Mouse (Mus musculus) kidney, embryonic 14.5 days (tissue): ENCODE results near the gene Sh2d1a. TPM values are rescaled to one million over a fixed set of nuclear protein-coding genes. Genes with fewer than 3 reads are reported as not detected.

Experiments
- ATAC-seq: fragments of 200-750 bp; cut with Nextera tagmentation; 2 replicates; pipeline ENCODE4 v1.8.0; 2017; ENCODE audit warnings: moderate number of reproducible peaks, mild to moderate bottlenecking, moderate TSS enrichment, moderate library complexity; ENCODE audit not compliant: low FRiP score, low TSS enrichment
- H3K27ac ChIP-seq: fragments of 300-500 bp; sonication (generic); 2 replicates; pipeline ENCODE4 v1.5.1; 2014; ENCODE audit warnings: low read depth, mild to moderate bottlenecking, low read length, moderate library complexity, mixed read lengths
- H3K27me3 ChIP-seq: fragments of 300-500 bp; sonication (generic); 2 replicates; pipeline ENCODE4 v1.6.1; 2014; ENCODE audit warnings: mild to moderate bottlenecking, low read length; ENCODE audit not compliant: control insufficient read depth, insufficient read depth
- H3K36me3 ChIP-seq: fragments of 300-500 bp; sonication (generic); 2 replicates; pipeline ENCODE4 v1.6.1; 2014; ENCODE audit warnings: low read length, mixed read lengths; ENCODE audit not compliant: control insufficient read depth, insufficient read depth
- H3K4me1 ChIP-seq: fragments of 300-500 bp; sonication (generic); 2 replicates; pipeline ENCODE4 v1.6.1; 2014; ENCODE audit warnings: low read length, mixed read lengths; ENCODE audit not compliant: control insufficient read depth, insufficient read depth
- H3K4me2 ChIP-seq: fragments of 300-500 bp; sonication (generic); replicated peaks from 2 replicates; pipeline ENCODE4 v1.6.1; 2014; ENCODE audit warnings: low read depth, mild to moderate bottlenecking, low read length
- H3K4me3 ChIP-seq: fragments of 300-500 bp; sonication (generic); 2 replicates; pipeline ENCODE4 v1.5.1; 2014; ENCODE audit warnings: mild to moderate bottlenecking, low read length
- H3K9ac ChIP-seq: fragments of 300-500 bp; sonication (generic); 2 replicates; pipeline ENCODE4 v1.6.1; 2014; ENCODE audit warnings: low read depth, mild to moderate bottlenecking, low read length, moderate library complexity
- H3K9me3 ChIP-seq: fragments of 300-500 bp; sonication (generic); 2 replicates; pipeline ENCODE4 v1.6.1; 2016; ENCODE audit warnings: low read length; ENCODE audit not compliant: control insufficient read depth
- WGBS: fragments of 180-500 bp; shearing (Covaris S2); extraction: QIAGEN DNeasy Blood & Tissue Kit; methylation state at CpG from one replicate; pipeline ENCODE4 v1.1.7; 2014; 5-methylcytosine and 5-hydroxymethylcytosine counted together
- polyA plus RNA-seq: library from polyadenylated mRNA; unstranded; fragments of >200 nt; fragmentation: Nextera tagmentation; extraction: Ambion mirVana; gene quantifications from 2 replicates; pipeline ENCODE4 v1.2.1, GENCODE M21; 2014

The Sh2d1a gene
- polyA plus RNA-seq: 0.16 and 0.31 TPM in 2 replicates

DNA sequence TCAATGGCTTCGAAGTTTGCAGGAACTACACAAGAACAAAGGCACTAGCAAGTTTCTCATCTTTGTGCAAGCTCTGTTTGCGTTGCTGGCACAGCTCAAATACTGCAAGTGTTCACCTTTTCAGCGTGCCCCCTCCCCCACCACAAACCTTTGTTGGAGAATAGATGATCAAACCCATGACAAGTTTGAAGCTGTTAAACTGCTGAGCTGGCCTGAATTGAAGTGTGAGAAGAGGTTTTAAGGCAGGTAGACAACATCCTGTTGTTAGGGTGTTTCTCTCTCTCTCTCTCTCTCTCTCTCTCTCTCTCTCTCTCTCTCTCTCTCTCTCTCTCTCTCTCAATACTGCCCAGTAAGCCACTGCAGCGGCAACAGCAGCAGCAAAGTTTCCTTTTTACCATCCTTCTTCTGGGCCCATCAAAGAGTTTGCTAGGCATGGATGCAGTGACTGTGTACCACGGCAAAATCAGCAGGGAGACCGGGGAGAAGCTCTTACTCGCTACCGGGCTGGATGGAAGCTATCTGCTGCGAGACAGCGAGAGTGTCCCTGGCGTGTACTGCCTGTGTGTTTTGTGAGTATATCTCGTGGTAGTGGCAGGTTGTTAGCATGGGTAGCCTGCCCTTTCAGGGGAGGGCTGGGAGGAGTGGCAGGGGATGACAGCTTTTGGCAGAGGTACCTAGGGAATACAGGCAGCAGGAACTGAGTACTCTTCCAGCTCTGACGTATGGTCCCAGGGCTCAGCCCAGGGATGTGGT, at the start of gene Sh2d1a:
Gene Sh2d1a, plus strand, starts transcription at position 163 of the 753 bp plus-strand sequence.
- H3K9me3 ChIP-seq: no peaks in the 10 kb centered on the region

DNA sequence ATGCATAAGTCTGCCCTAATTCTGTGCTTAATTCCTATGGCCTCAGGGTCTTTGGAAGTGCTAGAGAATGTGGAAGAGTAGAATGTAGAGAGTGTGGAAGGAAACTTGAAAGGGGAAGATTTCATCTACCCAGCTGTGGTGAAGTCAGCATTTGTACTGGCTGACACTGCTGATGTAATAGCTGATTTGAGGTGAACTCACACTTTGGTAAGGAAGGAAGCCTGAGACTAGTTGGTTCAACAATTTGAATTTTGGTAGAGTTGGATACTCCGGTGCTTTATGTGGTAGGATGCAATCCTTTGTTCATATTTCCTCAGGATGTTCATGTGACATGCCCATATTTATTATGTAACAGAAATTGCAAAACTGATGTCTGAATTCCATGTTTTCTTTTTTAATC, 49.3 kb upstream of the Sh2d1a start:
- no peaks in the 10 kb centered on the region for H3K4me1 ChIP-seq
- no peak overlapping the region for H3K4me2 ChIP-seq
- no peaks in the 10 kb centered on the region for H3K36me3 ChIP-seq
- H3K27ac ChIP-seq: no peak overlapping the region
- H3K4me3 ChIP-seq: no peak overlapping the region
- no peaks in the 10 kb centered on the region for H3K27me3 ChIP-seq
- H3K9ac ChIP-seq: no peak overlapping the region
- WGBS: 94% methylated on average over 1 of the region's 1 CpGs
- H3K9me3 ChIP-seq: no peaks in the 10 kb centered on the region
- no peak for ATAC-seq

More for the DNA sequence above, at the start of gene Sh2d1a:
- H3K9ac ChIP-seq: no peak within 1 kb of the TSS
- no peak within 1 kb of the TSS for H3K4me3 ChIP-seq
- 80% methylated on average over 13 of the region's 13 CpGs for WGBS
- no peak for ATAC-seq
- no peak within 1 kb of the TSS for H3K4me2 ChIP-seq
- H3K27me3 ChIP-seq: no peaks in the 10 kb centered on the region
- H3K27ac ChIP-seq: no peak within 1 kb of the TSS
- H3K36me3 ChIP-seq: no peaks in the 10 kb centered on the region
- no peaks in the 10 kb centered on the region for H3K4me1 ChIP-seq

DNA sequence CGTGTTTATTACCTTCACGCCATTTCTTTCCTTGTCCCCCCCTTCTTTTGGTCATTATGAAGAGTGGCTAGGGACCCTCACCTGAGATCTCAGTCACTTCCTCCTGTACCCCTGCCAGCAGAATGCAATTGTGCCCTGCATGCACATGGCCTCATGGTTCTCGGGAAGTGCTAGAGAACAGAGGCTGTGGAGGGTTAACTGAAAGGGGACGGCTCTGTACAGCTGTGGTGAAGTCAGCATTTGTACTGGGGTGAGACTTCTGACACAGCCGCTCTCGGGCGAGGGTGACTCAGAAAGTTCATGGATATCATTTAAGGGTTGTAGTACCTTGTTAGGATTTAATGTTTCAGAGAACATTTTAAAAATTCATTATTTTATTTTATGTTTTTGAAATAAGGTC, 47.7 kb upstream of the Sh2d1a start:
- H3K9ac ChIP-seq: no peak overlapping the region
- H3K9me3 ChIP-seq: no peaks in the 10 kb centered on the region
- no peaks in the 10 kb centered on the region for H3K36me3 ChIP-seq
- ATAC-seq: no peak
- H3K4me2 ChIP-seq: no peak overlapping the region
- H3K4me1 ChIP-seq: no peaks in the 10 kb centered on the region
- WGBS: 77% methylated on average over 7 of the region's 7 CpGs
- no peaks in the 10 kb centered on the region for H3K27me3 ChIP-seq
- H3K27ac ChIP-seq: no peak overlapping the region
- no peak overlapping the region for H3K4me3 ChIP-seq

DNA sequence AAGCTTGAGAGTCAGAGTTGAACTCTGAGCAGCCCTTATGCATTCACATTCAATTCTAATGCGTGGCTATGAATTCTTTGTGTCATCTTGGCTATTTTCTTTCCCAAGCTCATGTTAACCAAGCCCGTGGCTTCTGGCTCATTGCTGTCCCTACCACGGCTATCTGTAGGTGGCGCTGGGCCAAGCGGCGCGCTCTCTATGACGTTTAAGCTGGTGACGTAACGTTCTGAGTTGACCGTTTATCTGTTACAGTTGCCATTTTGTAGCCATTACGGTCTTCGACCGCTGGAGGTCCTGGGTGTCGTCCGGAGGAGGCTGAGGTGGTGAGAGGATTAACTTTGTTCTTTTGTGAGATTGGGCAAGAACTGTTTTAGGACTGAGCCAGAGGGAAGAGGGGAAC, 12.8 kb upstream of the Sh2d1a start, which contains the start of gene Tex13c2:
Gene Tex13c2, plus strand, starts transcription at position 246 of the 400 bp plus-strand sequence.
- peaks cover 3% of the 10 kb centered on the region; the same call in 1 of the 2 replicates for H3K9me3 ChIP-seq
- ATAC-seq: no peak
- H3K4me2 ChIP-seq: no peak within 1 kb of the TSS
- H3K27me3 ChIP-seq: no peaks in the 10 kb centered on the region
- no peaks in the 10 kb centered on the region for H3K4me1 ChIP-seq
- no peak within 1 kb of the TSS for H3K4me3 ChIP-seq
- no peaks in the 10 kb centered on the region for H3K36me3 ChIP-seq
- 91% methylated on average over 16 of the region's 16 CpGs for WGBS
- H3K27ac ChIP-seq: no peak within 1 kb of the TSS
- no peak within 1 kb of the TSS for H3K9ac ChIP-seq

DNA sequence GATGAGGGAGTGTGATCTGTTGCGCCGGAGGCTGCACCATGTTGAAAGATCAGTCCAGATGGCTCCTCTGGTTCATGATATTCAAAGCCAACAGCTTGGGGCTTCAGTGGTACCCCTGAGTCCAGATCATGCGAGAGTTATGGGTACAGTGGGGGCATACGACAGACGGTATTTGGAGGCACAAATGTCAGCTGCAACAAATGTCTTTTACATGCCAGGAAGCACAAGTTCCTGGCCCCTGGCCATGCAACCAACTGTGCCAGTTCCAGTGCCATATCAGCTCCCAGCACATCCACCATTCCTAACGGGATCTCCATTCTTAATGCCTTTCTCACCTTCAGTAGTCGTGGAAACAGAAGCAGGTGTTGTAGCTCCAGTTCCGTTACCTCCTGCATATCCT, 11.9 kb upstream of the Sh2d1a start:
- ATAC-seq: no peak
- H3K9me3 ChIP-seq: peaks cover 3% of the 10 kb centered on the region; the same call in 1 of the 2 replicates

DNA sequence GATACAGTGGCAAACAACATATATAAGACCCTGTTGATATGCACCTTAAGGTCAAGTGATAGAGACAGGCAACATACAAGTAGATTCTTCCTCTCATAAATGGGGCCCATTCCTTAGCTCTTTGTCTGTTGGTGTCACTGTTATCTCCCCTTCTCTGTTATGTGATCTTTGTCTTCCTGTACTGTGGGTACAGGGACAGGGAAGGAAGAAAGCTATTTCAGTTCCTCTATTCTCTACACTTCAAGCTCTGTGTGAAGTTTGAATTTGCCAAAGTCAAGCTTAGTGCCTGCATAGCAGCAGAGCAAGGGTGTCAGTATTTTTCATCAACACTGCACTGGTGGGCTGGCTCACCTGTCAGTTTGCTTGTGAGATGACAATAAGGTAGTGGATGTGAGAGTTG, 1.7 kb upstream of the Sh2d1a start:
- Histone ChIP-seq H3K36me3 (no peaks in the 10 kb centered on the region), H3K27ac (no peak overlapping the region), H3K4me2 (no peak overlapping the region), H3K9ac (no peak overlapping the region), H3K9me3 (no peaks in the 10 kb centered on the region), H3K27me3 (no peaks in the 10 kb centered on the region), H3K4me3 (no peak overlapping the region), H3K4me1 (no peaks in the 10 kb centered on the region)
- ATAC-seq: no peak

More for the DNA sequence above, 11.9 kb upstream of the Sh2d1a start:
- Histone ChIP-seq H3K4me2 (no peak overlapping the region), H3K27ac (no peak overlapping the region), H3K4me3 (no peak overlapping the region), H3K27me3 (no peaks in the 10 kb centered on the region), H3K9ac (no peak overlapping the region), H3K36me3 (no peaks in the 10 kb centered on the region), H3K4me1 (no peaks in the 10 kb centered on the region)
- 92% methylated on average over 8 of the region's 8 CpGs for WGBS

DNA sequence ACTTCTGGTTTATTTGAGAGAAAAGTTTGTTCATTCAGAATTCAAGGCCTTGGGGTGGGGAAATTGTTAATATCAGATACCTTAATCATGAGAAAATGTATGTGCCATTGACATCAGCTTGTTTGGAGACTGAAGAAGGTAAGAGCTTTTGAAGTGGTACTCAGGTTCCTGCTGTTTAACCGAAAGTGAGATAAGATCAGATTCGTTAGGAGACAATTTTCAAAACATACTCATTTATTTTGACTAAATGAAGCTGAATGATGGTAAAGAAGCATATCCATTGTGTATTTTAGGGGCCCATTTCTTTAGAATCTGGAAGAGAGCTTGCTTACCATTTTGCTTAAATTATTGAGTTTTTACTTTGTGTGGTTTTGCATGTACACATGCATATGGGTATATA, 8.9 kb downstream of the Sh2d1a start:
- ATAC-seq: no peak
- Histone ChIP-seq H3K9me3 (no peaks in the 10 kb centered on the region), H3K27me3 (no peaks in the 10 kb centered on the region), H3K36me3 (no peaks in the 10 kb centered on the region), H3K4me2 (no peak overlapping the region), H3K4me1 (no peaks in the 10 kb centered on the region), H3K9ac (no peak overlapping the region), H3K27ac (no peak overlapping the region), H3K4me3 (no peak overlapping the region)
- WGBS: 76% methylated on average over 2 of the region's 2 CpGs

DNA sequence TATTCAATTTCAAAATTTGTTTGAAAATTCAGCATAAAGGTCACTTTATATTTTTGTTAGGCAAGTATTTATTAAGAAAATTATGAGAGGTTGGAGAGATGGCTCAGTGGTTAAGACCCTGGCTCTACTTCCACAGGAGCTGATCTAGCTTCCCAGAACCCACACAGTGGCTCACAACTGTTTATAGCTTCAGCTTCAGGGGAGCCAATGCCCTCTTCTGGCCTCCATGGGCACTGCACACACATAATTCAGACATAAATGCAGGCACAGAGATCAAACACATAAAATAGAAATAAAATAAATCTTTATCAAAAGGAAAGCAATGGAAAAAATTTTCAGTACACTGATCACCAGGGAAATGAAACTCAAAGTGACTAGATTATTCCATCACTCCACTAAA, 10.3 kb downstream of the Sh2d1a start:
- Histone ChIP-seq H3K4me3 (no peak overlapping the region), H3K27ac (no peak overlapping the region), H3K27me3 (no peaks in the 10 kb centered on the region), H3K4me2 (no peak overlapping the region), H3K9me3 (no peaks in the 10 kb centered on the region), H3K9ac (no peak overlapping the region), H3K4me1 (no peaks in the 10 kb centered on the region), H3K36me3 (no peaks in the 10 kb centered on the region)
- ATAC-seq: no peak

DNA sequence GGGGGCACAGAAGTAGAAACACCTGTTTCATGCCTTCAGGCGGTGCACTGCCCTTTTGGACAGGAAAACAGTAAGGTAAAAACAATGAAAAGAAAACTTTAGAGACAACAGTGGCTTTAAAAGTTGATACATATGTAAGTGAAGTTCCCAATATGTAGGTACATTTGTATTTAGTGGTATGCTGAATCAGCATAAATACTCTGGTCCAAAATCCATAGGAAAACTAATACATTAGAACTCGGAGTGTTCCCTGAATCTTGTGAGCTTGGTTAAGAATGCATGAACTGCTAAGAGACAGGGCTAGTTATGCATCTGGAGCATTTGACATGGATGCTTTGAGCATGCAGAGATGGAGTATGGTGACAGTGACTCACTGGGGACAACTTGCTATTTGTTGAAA, 20.6 kb downstream of the Sh2d1a start:
- no peak for ATAC-seq
- Histone ChIP-seq H3K27ac (no peak overlapping the region), H3K9me3 (no peaks in the 10 kb centered on the region), H3K9ac (no peak overlapping the region), H3K36me3 (no peaks in the 10 kb centered on the region), H3K4me2 (no peak overlapping the region), H3K4me1 (no peaks in the 10 kb centered on the region), H3K4me3 (no peak overlapping the region), H3K27me3 (no peaks in the 10 kb centered on the region)
- WGBS: 91% methylated on average over 2 of the region's 2 CpGs
